Mouse (Mus musculus): ENCODE results near the gene Wnt9b. TPM values are rescaled to one million over a fixed set of nuclear protein-coding genes. Genes with fewer than 3 reads are reported as not detected.

Gene Wnt9b
- polyA plus RNA-seq, 1 experiment from 2014 or later, result 0.33 TPM

- WGBS, result 94% methylated on average over 11 of the region's 11 CpGs
Measured at GRCm38 (mm10) chr11:103683667-103684334, 65.8 kb downstream of the Wnt9b start.

More at GRCm38 (mm10) chr11:103683667-103684334, 65.8 kb downstream of the Wnt9b start:
- ATAC-seq (ENCODE audit: low FRiP score, low TSS enrichment) (no peak), DNase-seq (no peak)
- Histone ChIP-seq H3K9me3 (ENCODE audit: control insufficient read depth, low read length) (no peaks in the 10 kb centered on the region), H3K27ac (replicated peaks; ENCODE audit: low read depth, low read length) (no peak overlapping the region), H3K4me2 (ENCODE audit: low read length) (no peak overlapping the region), H3K27me3 (ENCODE audit: control insufficient read depth, insufficient read depth, low read length) (no peaks in the 10 kb centered on the region), H3K36me3 (ENCODE audit: control insufficient read depth, insufficient read depth, low read length) (peaks cover 95% of the 10 kb centered on the region), H3K4me1 (ENCODE audit: control insufficient read depth, insufficient read depth, low read length) (no peaks in the 10 kb centered on the region), H3K9ac (replicated peaks; ENCODE audit: low read length) (no peak overlapping the region), H3K4me3 (replicated peaks; ENCODE audit: low read depth, low read length) (no peak overlapping the region)

Other genes starting within 250 kb of the Wnt9b start
- gene Lrrc37a, start 245.2 kb downstream of the Wnt9b start, polyA plus RNA-seq (2014; fragmentation: Nextera tagmentation; extraction: Ambion mirVana), result not detected in 2 replicates
- gene Gm884, start 128.7 kb downstream of the Wnt9b start, polyA plus RNA-seq (2014; fragmentation: Nextera tagmentation; extraction: Ambion mirVana), result not detected in 2 replicates
- not detected in 2 replicates for gene Lyzl6, start 110.9 kb downstream of the Wnt9b start, polyA plus RNA-seq (2014; fragmentation: Nextera tagmentation; extraction: Ambion mirVana)
- gene Rprml, start 100.3 kb downstream of the Wnt9b start, polyA plus RNA-seq (2014; fragmentation: Nextera tagmentation; extraction: Ambion mirVana), result 0.71 and 0.88 TPM in 2 replicates
- 62.1 and 96.4 TPM in 2 replicates for gene Gosr2, start 51.9 kb downstream of the Wnt9b start, polyA plus RNA-seq (2014; fragmentation: Nextera tagmentation; extraction: Ambion mirVana)
- gene Wnt3, start 24.3 kb upstream of the Wnt9b start, polyA plus RNA-seq (2014; fragmentation: Nextera tagmentation; extraction: Ambion mirVana), result 14.5 and 15.0 TPM in 2 replicates
- 134 and 143 TPM in 2 replicates for gene Nsf, start 204.2 kb upstream of the Wnt9b start, polyA plus RNA-seq (2014; fragmentation: Nextera tagmentation; extraction: Ambion mirVana)
- 193 and 222 TPM in 2 replicates for gene Arf2, start 216.9 kb upstream of the Wnt9b start, polyA plus RNA-seq (2014; fragmentation: Nextera tagmentation; extraction: Ambion mirVana)

Measured in midbrain, embryonic 14.5 days (tissue).